Mouse (Mus musculus) gastrocnemius, adult 8-10 months (tissue): ENCODE results near the gene Asprv1. TPM values are rescaled to one million over a fixed set of nuclear protein-coding genes. Genes with fewer than 3 reads are reported as not detected.

Source experiments
- DNase-seq, 2 experiments: peaks; one replicate each; pipeline ENCODE4 v3.0.0; 2022; ENCODE audit warnings: low spot score in 2 of 2
- total RNA-seq, 4 experiments: library from RNA; stranded (reverse); gene quantifications; 2 replicates each; pipeline ENCODE4 v1.2.4; 2022

Asprv1 gene
- total RNA-seq, 4 experiments from 2014 or later, result not detected

- DNase-seq, result no peak
Observed at GRCm38 (mm10) chr6:86665560-86666307, 37.8 kb downstream of the Asprv1 start.

GRCm38 (mm10) chr6:86667061-86667460, 39.1 kb downstream of the Asprv1 start:
- no peak for DNase-seq

DNA sequence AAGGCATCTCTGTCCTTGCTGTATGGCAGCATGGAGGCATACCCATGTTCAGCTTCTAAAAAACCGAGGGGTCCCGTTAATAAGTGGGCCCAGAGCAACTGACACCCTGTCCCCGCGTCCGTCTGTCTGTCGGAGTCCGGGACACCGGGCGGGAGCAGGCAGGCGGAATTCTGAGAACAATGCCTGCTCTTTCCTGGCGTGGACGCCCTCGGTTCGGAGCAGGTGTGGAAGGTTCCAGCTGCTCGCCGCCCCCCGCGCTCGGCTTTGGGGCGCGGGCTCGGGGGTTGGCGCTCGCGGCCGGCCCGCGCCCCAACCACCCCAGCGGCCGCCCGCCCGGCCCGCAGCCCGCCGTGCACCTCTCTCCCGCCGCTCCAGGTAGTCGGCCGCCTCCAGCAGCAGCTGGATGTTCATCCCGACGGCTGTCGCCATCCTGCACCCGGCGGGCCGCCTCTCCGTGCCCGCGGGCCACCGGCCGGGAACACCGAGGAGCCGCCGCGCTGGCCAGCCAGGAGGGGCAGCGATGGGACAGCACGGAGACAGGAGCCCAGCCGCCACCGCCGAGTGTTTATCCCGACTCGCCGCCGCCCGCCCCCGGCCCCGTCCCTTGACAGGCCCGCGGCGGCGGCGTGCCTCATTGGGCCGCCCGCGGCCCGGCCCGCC, 40.7 kb downstream of the Asprv1 start, which contains the start of gene Mxd1:
Gene Mxd1 (minus strand): TSS at position 582 of the 660 bp plus-strand sequence.
- DNase-seq, result no peak

DNA sequence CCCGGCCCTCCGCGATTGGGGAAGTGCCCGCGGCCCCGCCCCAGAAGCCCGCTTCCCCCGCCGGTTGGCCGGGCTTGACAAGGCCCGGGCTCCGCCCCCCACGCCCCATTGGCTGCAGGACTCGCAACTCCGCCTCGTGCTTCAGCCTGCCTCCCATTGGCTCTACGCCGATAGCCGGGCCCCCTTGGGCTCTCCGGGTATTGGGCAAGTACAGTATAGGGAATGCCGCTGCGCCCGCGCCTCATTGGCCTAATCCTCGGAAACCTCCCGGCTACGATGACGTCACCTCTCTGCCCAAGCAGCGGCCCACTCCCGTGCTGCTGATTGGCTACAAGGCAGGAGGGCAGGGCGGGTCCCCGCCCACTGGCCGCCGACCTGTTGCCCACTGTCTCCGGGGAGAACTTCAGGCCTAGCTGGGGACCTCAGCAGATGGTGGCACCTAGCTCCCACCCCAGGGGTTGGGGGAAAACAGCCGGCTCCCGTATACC, 41.3 kb downstream of the Asprv1 start:
- peak; percentile 100 for DNase-seq

GRCm38 (mm10) chr6:86670873-86671272, 42.9 kb downstream of the Asprv1 start:
- peak in 1 of 2 experiments; percentile 20 for DNase-seq

DNA sequence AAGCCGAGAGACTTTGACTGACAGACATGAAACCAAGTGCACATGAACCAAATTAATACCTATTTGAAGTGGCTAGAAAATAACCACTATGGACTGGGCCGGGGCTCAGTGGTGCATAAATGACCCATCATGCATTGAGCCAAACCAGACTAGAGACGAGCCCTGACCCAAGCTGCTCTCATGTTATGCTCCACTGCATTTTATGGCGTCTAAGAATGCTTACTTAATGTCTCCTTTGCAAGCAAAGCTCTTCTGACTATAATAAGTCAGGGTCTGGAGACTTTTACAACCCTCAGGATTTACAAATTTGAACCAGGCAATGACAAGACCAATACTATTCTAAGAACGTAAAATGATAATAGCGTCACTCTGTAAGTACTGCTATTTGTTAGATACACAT, 50.4 kb downstream of the Asprv1 start:
- no peak for DNase-seq

Other genes with a start within 250 kb of the Asprv1 start
- gene Pcyox1, start 231.0 kb upstream of the Asprv1 start, total RNA-seq, result 10 to 100 TPM; 49.7 to 60.0 (median 57.0) TPM
- gene Tia1, start 223.9 kb upstream of the Asprv1 start, total RNA-seq, result 10 to 100 TPM; 14.2 to 21.7 (median 17.5) TPM
- 1 to 10 TPM in 1 of 4 experiments, not detected in 3; 1.3 TPM for gene Gm44790, start 201.5 kb upstream of the Asprv1 start, total RNA-seq
- gene C87436, start 189.8 kb upstream of the Asprv1 start, total RNA-seq, result 1 to 10 TPM; 6.1 to 9.2 (median 7.7) TPM
- 100 to 1,000 TPM; 114 to 149 (median 126) TPM for gene Pcbp1, start 101.8 kb upstream of the Asprv1 start, total RNA-seq
- gene Mxd1, start 41.0 kb downstream of the Asprv1 start, total RNA-seq, result 1 to 10 TPM; 2.8 to 4.0 (median 3.2) TPM
- 10 to 100 TPM; 58.0 to 74.4 (median 64.0) TPM for gene Snrnp27, start 56.4 kb downstream of the Asprv1 start, total RNA-seq
- 1 to 10 TPM; 2.1 to 2.6 (median 2.4) TPM for gene Gmcl1, start 105.2 kb downstream of the Asprv1 start, total RNA-seq
- gene Anxa4, start 165.4 kb downstream of the Asprv1 start, total RNA-seq, result 10 to 100 TPM; 14.2 to 26.6 (median 21.2) TPM
- gene Aak1, start 221.4 kb downstream of the Asprv1 start, total RNA-seq, result 10 to 100 TPM; 33.1 to 53.8 (median 37.8) TPM